Mouse (Mus musculus) CH12.LX (cell line): ENCODE results near the gene Fundc2. TPM values are rescaled to one million over a fixed set of nuclear protein-coding genes. Genes with fewer than 3 reads are reported as not detected.

Experiments
- DNase-seq: peaks from one replicate; pipeline ENCODE4 v3.0.0-alpha.2; 2013; ENCODE audit errors: extremely low read depth
- H3K27ac ChIP-seq: 2 replicates; pipeline ENCODE4 v1.5.1; 2012; ENCODE audit warnings: low read depth, mild to moderate bottlenecking, control low read depth, moderate library complexity; ENCODE audit not compliant: insufficient read depth
- H3K27me3 ChIP-seq: replicated peaks from 2 replicates; pipeline ENCODE3; 2012; ENCODE audit warnings: inconsistent platforms
- H3K36me3 ChIP-seq, 2 experiments: replicated peaks in 1 of 2; 2 replicates each; pipeline versions ENCODE3 to v1.6.1; 2012; ENCODE audit warnings: inconsistent platforms in 1 of 2, low read length in 1 of 2, mild to moderate bottlenecking in 1 of 2, mixed read lengths in 1 of 2, moderate library complexity in 1 of 2; ENCODE audit not compliant: control insufficient read depth in 1 of 2, insufficient read depth in 1 of 2
- H3K4me1 ChIP-seq, 2 experiments: 2 replicates each; pipeline ENCODE4 v1.6.1; 2012; ENCODE audit warnings: inconsistent platforms in 1 of 2, moderate library complexity in 1 of 2; ENCODE audit not compliant: insufficient read depth in 2 of 2, control insufficient read depth in 1 of 2
- H3K4me2 ChIP-seq: 2 replicates; pipeline ENCODE4 v1.6.1; 2012; ENCODE audit warnings: low read depth, mild to moderate bottlenecking, control low read depth; ENCODE audit not compliant: poor library complexity, insufficient read depth, severe bottlenecking
- H3K4me3 ChIP-seq, 3 experiments: fragments of 150-350 bp in 1 of 3; sonication (generic) in 1 of 3; replicated peaks in 1 of 3; 2 replicates each; pipeline versions ENCODE3 to v1.5.1; 2011 to 2012; ENCODE audit warnings: low read depth in 2 of 3, low read length in 2 of 3, mild to moderate bottlenecking in 2 of 3, moderate library complexity in 2 of 3, control low read depth in 1 of 3, improper control_type of control experiment in 1 of 3, inconsistent platforms in 1 of 3, mixed read lengths in 1 of 3; ENCODE audit not compliant: poor library complexity in 1 of 3
- H3K79me2 ChIP-seq: replicated peaks from 2 replicates; pipeline ENCODE4 v1.6.1; 2012; ENCODE audit warnings: mild to moderate bottlenecking, moderate library complexity; ENCODE audit not compliant: control insufficient read depth, poor library complexity, insufficient read depth, severe bottlenecking; ENCODE audit errors: extremely low read depth
- H3K9ac ChIP-seq: 2 replicates; pipeline ENCODE4 v1.6.1; 2012; ENCODE audit warnings: low read depth, mild to moderate bottlenecking, control low read depth, moderate library complexity; ENCODE audit not compliant: insufficient read depth
- H3K9me3 ChIP-seq: replicated peaks from 2 replicates; pipeline ENCODE3; 2012; ENCODE audit warnings: low read length, inconsistent platforms, mixed read lengths
- CHD2 ChIP-seq: IDR thresholded peaks from 2 replicates; pipeline ENCODE4 v1.6.1; 2011; ENCODE audit warnings: low read length, improper control_type of control experiment
- CTCF ChIP-seq, 2 experiments: IDR thresholded peaks in 1 of 2; conservative IDR thresholded peaks in 1 of 2; 2 replicates each; pipeline ENCODE4 v1.5.1; 2011 to 2012; ENCODE audit warnings: low read depth in 2 of 2, low read length in 2 of 2, improper control_type of control experiment in 1 of 2, inconsistent platforms in 1 of 2, mild to moderate bottlenecking in 1 of 2, moderate library complexity in 1 of 2
- EP300 ChIP-seq: IDR thresholded peaks from 2 replicates; pipeline ENCODE4 v1.6.1; 2011; ENCODE audit warnings: low read length, improper control_type of control experiment
- HCFC1 ChIP-seq: IDR thresholded peaks from 2 replicates; pipeline ENCODE4 v1.6.1; 2012; ENCODE audit warnings: low read depth, mild to moderate bottlenecking, inconsistent platforms, low read length, improper control_type of control experiment
- KAT2A ChIP-seq: IDR thresholded peaks from 2 replicates; pipeline ENCODE4 v1.6.1; 2012; ENCODE audit warnings: low read length, improper control_type of control experiment, inconsistent platforms; ENCODE audit not compliant: insufficient replicate concordance
- MEF2A ChIP-seq: IDR thresholded peaks from 2 replicates; pipeline ENCODE4 v1.6.1; 2014; ENCODE audit warnings: low read depth, mild to moderate bottlenecking, inconsistent platforms, low read length, improper control_type of control experiment, borderline replicate concordance
- NELFE ChIP-seq: IDR thresholded peaks from 2 replicates; pipeline ENCODE4 v1.6.1; 2011; ENCODE audit warnings: low read depth, low read length, improper control_type of control experiment
- PAX5 ChIP-seq: IDR thresholded peaks from 2 replicates; pipeline ENCODE4 v1.6.1; 2012; ENCODE audit warnings: low read length, inconsistent platforms, mixed read lengths
- POLR2AphosphoS2 ChIP-seq: IDR thresholded peaks from 2 replicates; pipeline ENCODE4 v1.6.1; 2011; ENCODE audit warnings: low read depth, low read length, improper control_type of control experiment
- SIN3A ChIP-seq: IDR thresholded peaks from 2 replicates; pipeline ENCODE4 v1.6.1; 2012; ENCODE audit warnings: low read length, improper control_type of control experiment, inconsistent platforms
- TBP ChIP-seq: conservative IDR thresholded peaks from 2 replicates; pipeline ENCODE4 v1.6.1; 2011; ENCODE audit warnings: low read depth, low read length, improper control_type of control experiment
- TCF12 ChIP-seq: IDR thresholded peaks from 2 replicates; pipeline ENCODE4 v1.6.1; 2014; ENCODE audit warnings: low read depth, mild to moderate bottlenecking, inconsistent platforms, low read length, improper control_type of control experiment
- UBTF ChIP-seq: IDR thresholded peaks from 2 replicates; pipeline ENCODE4 v1.6.1; 2012; ENCODE audit warnings: low read depth, mild to moderate bottlenecking, inconsistent platforms, low read length, improper control_type of control experiment, moderate library complexity
- ZKSCAN1 ChIP-seq: IDR thresholded peaks from 2 replicates; pipeline ENCODE4 v1.6.1; 2012; ENCODE audit warnings: low read depth, inconsistent platforms, low read length, improper control_type of control experiment, borderline replicate concordance
- ZMIZ1 ChIP-seq: IDR thresholded peaks from 2 replicates; pipeline ENCODE4 v1.6.1; 2012; ENCODE audit warnings: low read depth, mild to moderate bottlenecking, inconsistent platforms, low read length, improper control_type of control experiment
- dilution Hi-C: fragments of 300-500 bp; cut with MboI; formaldehyde crosslinking; loops from 2 replicates; pipeline ENCODE4 v1.14.3; 2020; ENCODE audit warnings: low sequenced_read_pairs; ENCODE audit not compliant: extremely low pct_unique_long_range_greater_than_20kb, extremely low pct_ligation_motif_present
- in situ Hi-C: fragments of 300-500 bp; cut with MboI; formaldehyde crosslinking; loops from 3 replicates; pipeline ENCODE4 v1.14.3; 2019; ENCODE audit warnings: low sequenced_read_pairs, low pct_ligation_motif_present, low pct_unique_long_range_greater_than_20kb, mixed read lengths
- polyA plus RNA-seq: library from polyadenylated mRNA; unstranded; fragments of >175 nt; gene quantifications from 2 replicates; pipeline ENCODE4 v1.2.1, GENCODE M21; 2012; ENCODE audit warnings: low read depth; ENCODE audit not compliant: insufficient read length
- total RNA-seq, 2 experiments: library from RNA; depleted of rRNA; stranded (reverse); fragments of 300-350 nt in 1 of 2; fragments of >200 nt in 1 of 2; gene quantifications; 2 replicates each; pipeline ENCODE4 v1.2.3; 2012 to 2014

Fundc2 gene
- total and polyA plus RNA-seq, 3 experiments = 13.3 to 42.9 (median 27.4) TPM

DNA sequence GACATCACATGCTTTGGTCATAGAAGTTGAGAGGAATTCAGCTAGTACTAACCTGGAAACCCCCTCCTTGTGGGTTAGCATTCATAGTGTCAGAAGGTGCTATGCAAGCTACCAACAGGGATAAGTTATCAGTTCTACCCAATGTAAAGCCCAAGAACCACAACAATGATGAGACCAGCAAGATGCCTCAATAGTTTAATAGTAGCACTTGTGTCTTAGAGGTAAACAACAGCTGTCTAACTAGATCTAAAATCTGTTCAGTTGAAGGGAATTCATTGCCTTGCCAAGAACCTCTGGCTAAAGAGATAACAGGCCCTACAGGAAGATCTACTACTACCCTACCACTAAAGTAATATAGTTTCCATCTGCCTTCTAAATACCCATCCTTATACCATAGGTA lies 5.4 kb upstream of the Fundc2 start:
- DNase-seq = no peak
- no peak overlapping the region for H3K9ac ChIP-seq
- no peaks in the 10 kb centered on the region for H3K9me3 ChIP-seq
- H3K27ac ChIP-seq = no peak overlapping the region
- H3K4me1 ChIP-seq = no peaks in the 10 kb centered on the region; a peak in 1 of 4 replicates
- TF ChIP-seq CHD2 = no peak
- no peak for TF ChIP-seq ZKSCAN1
- no peak for TF ChIP-seq HCFC1
- TF ChIP-seq NELFE = no peak
- no peak for TF ChIP-seq EP300
- no peak for TF ChIP-seq SIN3A
- TF ChIP-seq KAT2A = no peak
- TF ChIP-seq MEF2A = no peak
- no peak for TF ChIP-seq POLR2AphosphoS2
- TF ChIP-seq TCF12 = no peak
- no peak for TF ChIP-seq ZMIZ1
- TF ChIP-seq CTCF (conservative IDR thresholded peaks at IDR 0.05 in 1 of 2, IDR thresholded peaks at IDR 0.05 in 1 of 2; ENCODE audit: low read depth in 2 of 2, low read length in 2 of 2) = no peak
- TF ChIP-seq UBTF = no peak
- no peak overlapping the region for H3K4me2 ChIP-seq
- H3K27me3 ChIP-seq = no peaks in the 10 kb centered on the region
- no peaks in the 10 kb centered on the region for H3K79me2 ChIP-seq
- H3K36me3 ChIP-seq = no peaks in the 10 kb centered on the region
- in situ Hi-C loops = no loop called here
- no peak overlapping the region for H3K4me3 ChIP-seq
- dilution Hi-C loops = no loop called here

DNA sequence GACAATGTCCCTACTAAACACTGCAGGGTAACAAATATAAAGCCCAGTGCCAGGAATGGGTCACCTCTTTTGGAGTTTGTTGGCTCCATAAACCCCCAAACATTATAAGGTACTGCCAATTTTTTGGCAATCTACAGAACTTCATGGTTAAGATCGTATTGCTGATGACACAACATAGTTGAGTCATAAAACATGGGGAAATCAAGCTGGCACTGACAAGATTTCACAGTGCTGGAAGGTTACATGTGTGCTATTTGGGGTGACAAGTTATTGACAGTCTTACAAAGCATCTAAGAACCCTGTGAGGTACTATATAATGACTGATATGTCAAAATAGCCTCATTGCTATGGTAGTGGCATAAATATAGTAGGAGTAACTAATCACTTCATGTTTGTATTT lies 1.0 kb upstream of the Fundc2 start:
- H3K9ac ChIP-seq = 0 out of 2 replicates have a peak overlapping the region, but pooled peaks have one; percentile 48
- no peaks in the 10 kb centered on the region for H3K27me3 ChIP-seq
- no peak overlapping the region for H3K27ac ChIP-seq
- DNase-seq = no peak
- in situ Hi-C loops (no loop called here), dilution Hi-C loops (no loop called here)
- no peaks in the 10 kb centered on the region; a peak in 1 of 4 replicates for H3K4me1 ChIP-seq
- H3K36me3 ChIP-seq = no peaks in the 10 kb centered on the region
- H3K9me3 ChIP-seq = no peaks in the 10 kb centered on the region
- H3K4me2 ChIP-seq = peak overlapping the region; percentile 2; the same call in 1 of the 2 replicates
- no peak for TF ChIP-seq PAX5
- TF ChIP-seq UBTF = no peak
- no peak for TF ChIP-seq TBP
- no peak for TF ChIP-seq CTCF (conservative IDR thresholded peaks at IDR 0.05 in 1 of 2, IDR thresholded peaks at IDR 0.05 in 1 of 2; ENCODE audit: low read depth in 2 of 2, low read length in 2 of 2)
- H3K79me2 ChIP-seq = no peaks in the 10 kb centered on the region; the same call in 1 of the 2 replicates
- H3K4me3 ChIP-seq = peak overlapping the region in 1 of 3 experiments; percentile 56
